Mouse (Mus musculus): ENCODE results near the gene Cisd2. TPM values are rescaled to one million over a fixed set of nuclear protein-coding genes. Genes with fewer than 3 reads are reported as not detected.
A peak's percentile ranks its signal among the peaks of the same experiment; 100 is the strongest.

Gene Cisd2
- 72.0 and 83.7 TPM in 2 replicates for polyA plus RNA-seq (2016; fragmentation: Nextera tagmentation; extraction: Ambion mirVana)

DNA sequence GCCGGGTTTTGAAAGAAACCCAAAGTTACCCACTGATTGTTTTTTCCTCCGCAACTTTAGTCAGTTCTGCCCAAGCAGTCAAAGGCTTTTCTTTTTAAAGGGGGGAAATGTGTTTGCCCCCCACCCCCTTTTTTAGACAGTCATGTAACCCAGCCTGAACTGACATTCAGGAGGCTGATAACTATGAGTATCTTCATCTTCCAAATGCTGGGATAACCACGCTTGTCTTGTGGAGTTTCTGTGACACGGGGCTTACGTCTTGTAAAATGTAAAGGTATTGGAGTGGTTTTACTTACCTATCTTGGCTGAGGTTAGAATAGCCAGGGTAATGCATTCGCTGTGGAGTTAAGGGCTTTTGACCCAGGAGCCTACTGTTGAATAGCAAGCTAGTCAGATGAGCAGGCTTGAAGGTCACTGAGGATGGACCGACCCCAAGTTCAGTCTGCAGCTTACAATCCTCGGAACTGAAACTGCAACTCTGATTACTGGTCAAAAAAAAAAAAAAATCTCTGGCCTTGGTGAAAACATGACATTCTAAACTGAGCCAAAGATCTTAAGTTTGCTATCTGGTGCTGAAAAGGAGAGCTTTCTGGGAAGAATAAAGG, at the start of gene Cisd2:
TSS of gene Cisd2 (minus strand) at position 318 of the 605 bp plus-strand sequence.
- 7% methylated on average over 8 of the region's 8 CpGs for WGBS
- H3K27me3 ChIP-seq (ENCODE audit: insufficient read depth, poor library complexity, severe bottlenecking), result no peaks in the 10 kb centered on the region

DNA sequence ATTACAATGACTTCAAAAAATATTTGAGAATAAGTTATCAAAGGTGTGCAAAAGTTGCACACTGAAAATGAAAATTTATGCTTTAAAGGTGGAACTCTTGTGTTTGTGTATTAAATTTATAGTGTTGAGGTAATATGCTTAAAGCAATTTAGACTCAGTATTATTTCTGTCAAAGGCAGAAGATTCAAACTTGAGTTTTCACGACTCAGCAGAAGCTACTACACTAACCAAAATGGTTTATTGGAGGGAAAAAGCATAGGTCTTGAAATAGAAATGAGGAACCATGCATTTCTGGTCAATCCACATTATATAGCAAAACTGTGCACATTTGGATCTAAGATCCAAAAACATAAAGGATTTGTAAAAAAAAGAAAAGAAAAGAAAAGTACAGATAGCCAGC, 47.1 kb upstream of the Cisd2 start:
- Histone ChIP-seq H3K4me1 (replicated peaks) (no peaks in the 10 kb centered on the region), H3K36me3 (peaks cover 18% of the 10 kb centered on the region), H3K27me3 (ENCODE audit: insufficient read depth, poor library complexity, severe bottlenecking) (no peaks in the 10 kb centered on the region), H3K4me3 (no peak overlapping the region), H3K9me3 (no peaks in the 10 kb centered on the region), H3K27ac (no peak overlapping the region)
- WGBS, result 85% methylated on average over 1 of the region's 1 CpGs
- no peak for DNase-seq (ENCODE audit: low spot score)

More for the DNA sequence above, at the start of gene Cisd2:
- Histone ChIP-seq H3K4me3 (peak within 1 kb of the TSS; percentile 76), H3K27ac (peak within 1 kb of the TSS; percentile 98), H3K4me1 (replicated peaks) (peaks cover 23% of the 10 kb centered on the region), H3K36me3 (0 out of 2 replicates have a peak, but pooled peaks cover 5% of the 10 kb centered on the region), H3K9me3 (no peaks in the 10 kb centered on the region)
- no peak for DNase-seq (ENCODE audit: low spot score)

DNA sequence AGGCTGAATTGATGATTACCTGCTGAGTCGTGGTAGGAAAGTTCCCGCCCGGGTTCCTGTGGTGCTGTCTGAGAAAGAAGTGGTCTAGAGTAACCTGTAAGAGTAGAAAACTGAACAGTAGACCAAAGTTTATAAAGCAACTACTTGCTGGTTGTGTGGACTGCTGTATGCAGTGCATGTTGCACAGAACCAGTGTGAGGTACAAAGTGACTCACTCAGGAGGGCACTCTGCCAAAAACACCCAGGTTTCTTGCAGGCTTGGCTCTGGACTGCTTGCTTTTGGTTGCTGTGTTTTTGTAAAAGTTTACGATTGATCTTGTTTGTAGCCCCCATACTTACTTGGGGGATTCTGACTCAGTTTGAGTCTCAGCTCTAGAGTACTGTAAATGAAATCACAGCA, 46.2 kb upstream of the Cisd2 start:
- Histone ChIP-seq H3K4me3 (no peak overlapping the region), H3K27me3 (ENCODE audit: insufficient read depth, poor library complexity, severe bottlenecking) (no peaks in the 10 kb centered on the region), H3K9me3 (no peaks in the 10 kb centered on the region), H3K27ac (no peak overlapping the region), H3K4me1 (replicated peaks) (no peaks in the 10 kb centered on the region), H3K36me3 (peaks cover 24% of the 10 kb centered on the region)
- DNase-seq (ENCODE audit: low spot score), result no peak
- 58% methylated on average over 4 of the region's 4 CpGs for WGBS

DNA sequence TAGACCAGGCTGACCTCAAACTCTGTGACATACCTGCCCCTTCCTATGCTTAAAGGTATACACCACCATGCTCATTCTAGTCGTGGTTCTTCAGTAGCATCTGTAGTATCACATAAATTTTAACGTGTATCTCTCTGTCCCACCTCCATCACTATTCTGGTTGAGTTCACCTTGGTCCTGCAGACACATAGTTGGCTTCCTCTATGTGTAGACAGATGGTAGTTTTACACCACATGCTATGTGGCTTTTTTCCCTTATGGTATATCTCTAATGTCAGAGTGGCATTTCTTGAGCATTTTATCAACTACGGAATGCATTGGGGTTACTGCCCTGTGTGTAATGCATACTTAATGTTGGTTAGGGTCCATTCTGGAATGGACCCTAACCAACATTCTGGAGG, 45.4 kb upstream of the Cisd2 start:
- no peak overlapping the region for H3K4me3 ChIP-seq

DNA sequence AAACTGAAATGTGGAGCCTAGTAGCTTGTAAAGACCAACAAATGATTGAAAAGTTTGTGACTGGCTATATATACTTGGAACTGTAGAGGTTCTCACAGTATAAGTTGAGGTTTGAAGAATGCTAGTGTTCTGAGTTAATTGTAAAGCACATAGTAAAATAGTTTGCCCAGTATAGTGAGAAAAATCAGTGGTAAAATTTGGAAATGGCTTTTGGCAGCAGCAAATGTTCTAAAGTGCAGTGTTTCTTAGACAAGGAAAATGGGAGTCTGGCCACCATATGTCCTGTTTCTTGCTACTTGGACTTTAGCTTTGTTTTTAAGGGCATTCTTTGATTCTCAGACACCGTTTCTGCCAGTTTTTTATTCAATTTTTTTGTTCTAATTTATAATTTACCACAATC, 44.7 kb upstream of the Cisd2 start:
- no peaks in the 10 kb centered on the region for H3K9me3 ChIP-seq
- no peak overlapping the region for H3K4me3 ChIP-seq
- peaks cover 39% of the 10 kb centered on the region for H3K36me3 ChIP-seq
- no peak overlapping the region for H3K27ac ChIP-seq
- DNase-seq (ENCODE audit: low spot score), result no peak
- 87% methylated on average over 1 of the region's 1 CpGs for WGBS
- H3K4me1 ChIP-seq (replicated peaks), result no peaks in the 10 kb centered on the region
- no peaks in the 10 kb centered on the region for H3K27me3 ChIP-seq (ENCODE audit: insufficient read depth, poor library complexity, severe bottlenecking)

More for the DNA sequence above, 45.4 kb upstream of the Cisd2 start:
- Histone ChIP-seq H3K27ac (no peak overlapping the region), H3K4me1 (replicated peaks) (no peaks in the 10 kb centered on the region), H3K27me3 (ENCODE audit: insufficient read depth, poor library complexity, severe bottlenecking) (no peaks in the 10 kb centered on the region), H3K9me3 (no peaks in the 10 kb centered on the region), H3K36me3 (peaks cover 32% of the 10 kb centered on the region)
- 63% methylated on average over 3 of the region's 3 CpGs for WGBS
- no peak for DNase-seq (ENCODE audit: low spot score)

DNA sequence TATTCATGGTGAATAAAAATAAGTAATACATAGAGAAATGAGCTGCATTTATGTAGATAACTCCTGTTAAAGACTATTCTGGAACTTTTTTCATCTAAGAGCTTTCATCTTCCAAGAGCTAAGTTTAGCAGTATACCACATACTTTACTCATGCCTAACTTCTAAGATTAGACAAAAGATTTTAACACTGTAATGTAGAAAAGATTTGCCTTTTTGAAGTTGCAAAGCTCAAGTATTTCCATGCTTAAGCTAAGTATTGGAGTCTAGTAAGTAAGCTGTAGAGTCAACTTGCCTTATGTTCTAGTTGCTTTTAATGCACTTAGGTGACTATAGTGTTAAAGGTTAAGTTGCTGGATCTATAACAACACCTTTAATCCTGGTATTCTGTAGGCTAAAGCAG, 35.3 kb upstream of the Cisd2 start:
- H3K4me3 ChIP-seq, result no peak overlapping the region
- no peaks in the 10 kb centered on the region for H3K27me3 ChIP-seq (ENCODE audit: insufficient read depth, poor library complexity, severe bottlenecking)
- H3K4me1 ChIP-seq (replicated peaks), result no peaks in the 10 kb centered on the region
- peaks cover 97% of the 10 kb centered on the region for H3K36me3 ChIP-seq
- no peaks in the 10 kb centered on the region for H3K9me3 ChIP-seq
- H3K27ac ChIP-seq, result no peak overlapping the region
- DNase-seq (ENCODE audit: low spot score), result no peak

DNA sequence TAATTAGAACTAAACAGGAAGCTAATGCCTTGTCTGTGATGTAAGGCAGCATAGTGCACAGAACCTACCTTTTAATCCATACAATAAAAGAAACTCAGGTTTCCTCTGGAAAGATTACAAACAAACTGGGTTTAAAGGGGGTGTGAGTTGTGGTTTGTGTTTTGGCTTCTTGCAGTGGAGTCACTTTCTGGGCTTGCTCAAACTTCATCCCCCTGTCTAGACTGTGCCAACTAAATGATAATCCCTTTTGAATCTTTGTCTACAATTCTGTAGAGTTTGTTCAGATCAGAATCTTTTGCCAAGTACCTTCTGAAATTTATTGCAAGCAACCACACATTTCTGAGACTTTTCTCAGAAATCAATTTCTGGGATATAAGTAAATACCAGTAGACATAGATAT, 21.2 kb upstream of the Cisd2 start:
- Histone ChIP-seq H3K4me3 (no peak overlapping the region), H3K4me1 (replicated peaks) (peaks cover 19% of the 10 kb centered on the region), H3K27me3 (ENCODE audit: insufficient read depth, poor library complexity, severe bottlenecking) (no peaks in the 10 kb centered on the region), H3K9me3 (no peaks in the 10 kb centered on the region), H3K27ac (no peak overlapping the region), H3K36me3 (peaks cover 89% of the 10 kb centered on the region)
- no peak for DNase-seq (ENCODE audit: low spot score)

DNA sequence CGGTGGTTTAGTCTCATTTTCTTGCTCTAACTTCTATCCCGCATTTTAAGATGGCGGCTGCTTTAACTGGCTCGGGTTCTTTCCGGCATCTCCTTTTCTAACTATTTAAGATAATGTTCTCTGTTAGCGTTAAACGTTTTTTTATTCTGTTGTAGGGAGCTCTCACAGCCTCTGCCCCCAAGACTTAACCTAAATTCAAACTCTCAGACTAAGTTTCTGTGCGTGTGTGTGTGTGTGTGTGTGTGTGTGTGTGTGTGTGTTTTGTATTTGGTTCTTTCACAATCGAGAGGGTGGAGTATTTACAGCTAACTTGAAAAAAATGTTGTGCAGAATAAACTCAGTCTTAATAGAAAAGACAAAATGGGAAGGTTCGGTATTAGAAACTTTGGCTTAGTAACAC, 16.9 kb upstream of the Cisd2 start:
- H3K9me3 ChIP-seq, result no peaks in the 10 kb centered on the region
- H3K4me1 ChIP-seq (replicated peaks), result peaks cover 29% of the 10 kb centered on the region
- WGBS, result 69% methylated on average over 10 of the region's 10 CpGs
- H3K4me3 ChIP-seq, result peak overlapping the region; percentile 96
- peaks cover 54% of the 10 kb centered on the region for H3K36me3 ChIP-seq
- no peak overlapping the region for H3K27ac ChIP-seq
- H3K27me3 ChIP-seq (ENCODE audit: insufficient read depth, poor library complexity, severe bottlenecking), result no peaks in the 10 kb centered on the region
- DNase-seq (ENCODE audit: low spot score), result no peak

DNA sequence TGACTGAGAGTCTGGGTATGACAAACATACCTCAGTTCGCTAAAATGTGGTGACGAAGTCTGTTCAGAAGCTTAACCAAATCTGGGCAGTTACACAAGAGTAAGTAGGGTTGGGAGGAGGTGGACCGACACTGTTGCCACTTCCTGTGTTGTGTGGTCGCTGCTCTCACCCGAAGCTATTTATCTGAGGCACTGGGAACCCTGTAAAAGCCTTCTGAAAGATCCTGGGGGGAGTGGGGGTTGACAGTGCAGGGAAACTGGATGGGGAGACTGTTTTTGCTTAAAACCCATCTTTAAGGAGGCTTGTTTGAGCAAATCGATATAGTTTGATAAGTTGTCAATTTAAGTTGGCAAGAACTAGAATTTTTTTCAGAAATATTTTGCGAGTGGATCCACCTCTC, 16.5 kb upstream of the Cisd2 start:
- peaks cover 51% of the 10 kb centered on the region for H3K36me3 ChIP-seq
- H3K9me3 ChIP-seq, result no peaks in the 10 kb centered on the region
- WGBS, result 37% methylated on average over 7 of the region's 7 CpGs
- no peak for DNase-seq (ENCODE audit: low spot score)
- H3K4me3 ChIP-seq, result peak overlapping the region; percentile 96
- H3K27ac ChIP-seq, result peak overlapping the region; percentile 100; the same call in 1 of the 2 replicates
- no peaks in the 10 kb centered on the region for H3K27me3 ChIP-seq (ENCODE audit: insufficient read depth, poor library complexity, severe bottlenecking)
- peaks cover 29% of the 10 kb centered on the region for H3K4me1 ChIP-seq (replicated peaks)

DNA sequence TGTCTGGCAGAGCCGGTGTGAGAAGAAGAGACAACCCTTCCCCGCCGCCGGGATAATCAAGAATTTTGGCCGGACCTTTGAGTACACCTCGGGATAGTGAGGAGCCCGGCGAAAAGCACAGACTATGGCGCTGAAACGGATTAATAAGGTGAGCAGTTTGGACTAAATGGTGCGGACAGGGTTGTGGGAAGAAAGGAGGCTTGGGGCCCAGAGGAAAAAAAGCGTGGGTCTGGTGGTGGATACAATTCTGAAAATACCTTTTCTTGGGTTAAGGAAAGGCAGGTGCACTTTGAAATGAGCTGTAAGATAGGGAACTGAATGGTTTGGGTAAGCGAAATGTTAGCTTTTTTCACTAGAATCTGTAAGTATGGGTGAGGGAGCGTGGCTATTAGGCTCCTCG, 15.9 kb upstream of the Cisd2 start:
- H3K27ac ChIP-seq, result peak overlapping the region; percentile 100
- H3K27me3 ChIP-seq (ENCODE audit: insufficient read depth, poor library complexity, severe bottlenecking), result no peaks in the 10 kb centered on the region
- H3K4me1 ChIP-seq (replicated peaks), result peaks cover 29% of the 10 kb centered on the region
- WGBS, result 6% methylated on average over 15 of the region's 15 CpGs
- no peaks in the 10 kb centered on the region for H3K9me3 ChIP-seq
- H3K36me3 ChIP-seq, result peaks cover 45% of the 10 kb centered on the region
- DNase-seq (ENCODE audit: low spot score), result no peak
- H3K4me3 ChIP-seq, result peak overlapping the region; percentile 96

DNA sequence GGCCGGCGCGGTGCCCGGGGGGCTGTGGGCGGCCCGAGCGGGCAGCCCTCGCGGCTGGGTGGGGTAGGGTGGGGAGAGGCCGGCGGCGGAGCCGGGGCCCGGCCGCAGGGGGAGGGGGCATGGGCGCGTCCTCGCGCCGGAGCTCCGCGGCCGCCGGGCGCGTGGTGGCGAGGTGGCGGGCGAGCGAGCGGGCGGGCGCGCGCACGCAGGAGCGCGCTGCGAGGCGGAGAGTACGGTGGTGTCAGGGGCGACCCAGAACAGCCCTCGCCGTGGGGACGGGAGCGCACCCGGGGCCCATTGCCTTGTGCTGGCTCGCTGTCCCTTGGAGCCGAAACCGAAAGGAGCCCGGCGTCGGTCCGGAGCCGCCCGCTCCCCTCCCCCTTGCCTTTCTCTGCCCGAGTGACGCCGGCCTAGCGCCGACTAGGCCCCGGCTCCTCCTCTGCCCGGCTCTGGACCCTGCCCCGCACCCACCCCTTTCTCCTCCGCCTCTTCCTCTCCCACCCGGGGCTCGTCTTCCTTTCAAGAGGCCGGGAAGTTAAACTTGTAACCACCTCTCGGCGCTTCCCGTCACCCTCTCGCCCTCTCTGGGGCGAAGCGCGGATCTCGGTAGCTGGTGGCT, 15.3 kb upstream of the Cisd2 start:
- no peaks in the 10 kb centered on the region for H3K9me3 ChIP-seq
- peak overlapping the region; percentile 100 for H3K27ac ChIP-seq
- H3K4me3 ChIP-seq, result peak overlapping the region; percentile 96
- peaks cover 29% of the 10 kb centered on the region for H3K4me1 ChIP-seq (replicated peaks)
- WGBS, result under 1% methylated on average over 70 of the region's 76 CpGs
- DNase-seq (ENCODE audit: low spot score), result peak; percentile 81
- peaks cover 39% of the 10 kb centered on the region for H3K36me3 ChIP-seq
- H3K27me3 ChIP-seq (ENCODE audit: insufficient read depth, poor library complexity, severe bottlenecking), result no peaks in the 10 kb centered on the region

DNA sequence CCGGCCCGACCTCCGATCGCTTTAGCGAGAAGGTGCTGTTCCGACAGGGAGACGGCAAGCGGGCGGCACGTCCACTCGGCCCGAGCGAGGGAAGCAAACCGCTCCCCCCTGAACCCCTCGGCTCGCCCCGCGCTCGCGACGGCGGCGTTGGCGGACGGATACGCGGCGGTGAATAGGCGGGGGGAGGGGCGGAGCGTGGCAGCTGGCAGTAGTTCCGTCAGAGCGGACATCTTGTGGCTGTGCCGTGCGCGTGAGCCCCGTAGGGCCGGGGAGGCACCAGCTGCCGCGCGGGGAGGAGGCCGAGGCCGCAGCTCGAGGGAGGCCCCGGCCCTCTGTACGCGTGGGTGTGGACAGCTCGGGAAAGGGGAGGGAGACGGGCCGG, 14.8 kb upstream of the Cisd2 start:
- peak; percentile 94 for DNase-seq (ENCODE audit: low spot score)
- Histone ChIP-seq H3K4me3 (peak overlapping the region; percentile 96), H3K36me3 (peaks cover 34% of the 10 kb centered on the region), H3K9me3 (no peaks in the 10 kb centered on the region), H3K27me3 (ENCODE audit: insufficient read depth, poor library complexity, severe bottlenecking) (no peaks in the 10 kb centered on the region), H3K4me1 (replicated peaks) (peaks cover 29% of the 10 kb centered on the region), H3K27ac (peak overlapping the region; percentile 100)
- WGBS, result 0% methylated on average over 48 of the region's 50 CpGs

DNA sequence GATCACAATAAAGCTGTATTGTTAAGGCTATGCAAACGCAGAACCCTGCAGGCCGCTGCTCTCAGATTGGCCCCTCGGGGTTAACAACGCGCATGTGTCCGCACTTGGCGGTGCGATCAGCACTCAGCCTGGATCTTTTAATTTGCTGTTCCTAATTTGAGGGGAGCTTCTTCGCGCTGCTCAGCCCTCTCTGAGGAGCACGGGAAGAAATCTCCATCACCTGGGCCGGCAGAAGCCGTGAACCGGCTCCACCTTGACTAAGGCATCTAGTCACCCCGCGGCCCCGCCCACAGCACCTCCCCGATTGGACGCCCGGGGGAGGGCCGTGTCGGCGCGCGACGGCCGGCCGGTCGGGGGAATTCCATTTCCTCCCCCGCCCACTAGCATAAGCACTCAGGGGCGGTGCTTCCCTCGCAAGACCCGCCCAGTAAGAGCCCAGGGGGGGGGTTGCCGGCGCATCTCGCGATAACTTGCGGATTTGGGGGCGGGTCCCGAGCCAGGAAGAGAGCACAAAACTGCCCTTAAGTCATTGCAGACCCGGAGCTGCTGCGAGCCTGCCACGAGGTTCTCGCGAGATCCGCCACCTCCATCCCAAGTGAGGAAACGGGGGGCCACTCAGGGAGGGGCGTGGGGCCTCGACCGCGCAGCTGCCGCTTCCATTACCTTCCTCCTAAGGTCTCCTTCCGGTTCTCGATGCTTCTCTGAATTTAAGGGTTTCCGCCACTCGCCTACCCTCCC, 14.2 kb upstream of the Cisd2 start, which contains the start of gene Ube2d3:
TSS of gene Ube2d3 (plus strand) at position 392 of the 738 bp plus-strand sequence.
- H3K9me3 ChIP-seq, result no peaks in the 10 kb centered on the region
- WGBS, result under 1% methylated on average over 56 of the region's 56 CpGs
- H3K27ac ChIP-seq, result peak within 1 kb of the TSS; percentile 100
- peak within 1 kb of the TSS; percentile 96 for H3K4me3 ChIP-seq
- no peaks in the 10 kb centered on the region for H3K27me3 ChIP-seq (ENCODE audit: insufficient read depth, poor library complexity, severe bottlenecking)
- peaks cover 32% of the 10 kb centered on the region for H3K36me3 ChIP-seq
- DNase-seq (ENCODE audit: low spot score), result peak; percentile 100
- H3K4me1 ChIP-seq (replicated peaks), result peaks cover 29% of the 10 kb centered on the region

Measured in hindbrain, embryonic 10.5 days (tissue).